Mouse (Mus musculus) liver, embryonic 16.5 days (tissue): ENCODE measurements around the gene Slc25a19. TPM values are rescaled to one million over a fixed set of nuclear protein-coding genes. Genes with fewer than 3 reads are reported as not detected.

Experiments
- ATAC-seq: fragments of 200-750 bp; cut with Nextera tagmentation; 2 replicates; pipeline ENCODE4 v1.8.0; 2017; ENCODE audit warnings: low read depth, mild to moderate bottlenecking, moderate number of reproducible peaks, moderate library complexity
- H3K27ac ChIP-seq: fragments of 300-500 bp; sonication (generic); 2 replicates; pipeline ENCODE4 v1.5.1; 2014; ENCODE audit warnings: mild to moderate bottlenecking, low read length
- H3K27me3 ChIP-seq: fragments of 300-500 bp; sonication (generic); 2 replicates; pipeline ENCODE4 v1.6.1; 2014; ENCODE audit warnings: low read depth, low read length, mixed read lengths; ENCODE audit not compliant: control insufficient read depth, insufficient read depth
- H3K36me3 ChIP-seq: fragments of 300-500 bp; sonication (generic); 2 replicates; pipeline ENCODE4 v1.6.1; 2014; ENCODE audit warnings: mild to moderate bottlenecking; ENCODE audit not compliant: control insufficient read depth, insufficient read depth
- H3K4me1 ChIP-seq: fragments of 300-500 bp; sonication (generic); 2 replicates; pipeline ENCODE4 v1.6.1; 2014; ENCODE audit warnings: low read depth, low read length, mixed read lengths; ENCODE audit not compliant: control insufficient read depth
- H3K4me2 ChIP-seq: fragments of 300-500 bp; sonication (generic); 2 replicates; pipeline ENCODE4 v1.6.1; 2014; ENCODE audit warnings: low read depth, low read length, mixed read lengths
- H3K4me3 ChIP-seq: fragments of 300-500 bp; sonication (generic); 2 replicates; pipeline ENCODE4 v1.5.1; 2014; ENCODE audit warnings: low read depth, mild to moderate bottlenecking, low read length
- H3K9ac ChIP-seq: fragments of 300-500 bp; sonication (generic); 2 replicates; pipeline ENCODE4 v1.6.1; 2014; ENCODE audit warnings: low read depth, low read length
- H3K9me3 ChIP-seq: fragments of 300-500 bp; sonication (generic); replicated peaks from 2 replicates; pipeline ENCODE4 v1.6.1; 2016; ENCODE audit warnings: low read length; ENCODE audit not compliant: control insufficient read depth
- WGBS: fragments of 180-500 bp; shearing (Covaris S2); extraction: QIAGEN DNeasy Blood & Tissue Kit; methylation state at CpG from one replicate; pipeline ENCODE4 v1.1.7; 2014; ENCODE audit not compliant: insufficient replicate concordance; 5-methylcytosine and 5-hydroxymethylcytosine counted together
- polyA plus RNA-seq: library from polyadenylated mRNA; unstranded; fragments of >200 nt; fragmentation: Nextera tagmentation; extraction: Ambion mirVana; gene quantifications from 2 replicates; pipeline ENCODE4 v1.2.1, GENCODE M21; 2015

Gene Slc25a19
- polyA plus RNA-seq, 1 experiment from 2014 or later, result 8.7 TPM

DNA sequence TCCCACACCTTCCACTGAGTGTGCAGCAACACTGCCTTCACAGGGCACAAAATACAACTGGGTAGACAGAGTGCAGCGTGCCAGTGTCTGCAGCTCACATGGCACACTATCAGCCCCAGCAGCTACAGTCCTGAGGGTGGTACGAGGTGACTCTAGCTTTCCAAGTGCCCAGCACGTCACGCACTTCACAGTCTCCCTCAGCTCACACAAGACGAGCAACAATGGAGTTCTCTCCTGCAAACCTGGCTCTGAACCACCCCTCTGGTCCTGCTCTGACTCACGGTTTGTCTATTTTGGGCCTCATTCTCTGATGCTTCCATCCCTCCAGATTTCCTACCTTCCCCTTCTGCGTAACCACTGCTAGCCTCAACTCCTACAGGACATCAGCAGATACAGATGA lies 28.4 kb downstream of the Slc25a19 start:
- Histone ChIP-seq H3K4me1 (peaks cover 25% of the 10 kb centered on the region), H3K36me3 (no peaks in the 10 kb centered on the region; the same call in none of the 2 replicates), H3K9me3 (no peaks in the 10 kb centered on the region), H3K27me3 (no peaks in the 10 kb centered on the region), H3K4me3 (no peak overlapping the region), H3K27ac (no peak overlapping the region), H3K9ac (no peak overlapping the region), H3K4me2 (no peak overlapping the region)
- no peak for ATAC-seq
- WGBS, result 83% methylated on average over 7 of the region's 7 CpGs

DNA sequence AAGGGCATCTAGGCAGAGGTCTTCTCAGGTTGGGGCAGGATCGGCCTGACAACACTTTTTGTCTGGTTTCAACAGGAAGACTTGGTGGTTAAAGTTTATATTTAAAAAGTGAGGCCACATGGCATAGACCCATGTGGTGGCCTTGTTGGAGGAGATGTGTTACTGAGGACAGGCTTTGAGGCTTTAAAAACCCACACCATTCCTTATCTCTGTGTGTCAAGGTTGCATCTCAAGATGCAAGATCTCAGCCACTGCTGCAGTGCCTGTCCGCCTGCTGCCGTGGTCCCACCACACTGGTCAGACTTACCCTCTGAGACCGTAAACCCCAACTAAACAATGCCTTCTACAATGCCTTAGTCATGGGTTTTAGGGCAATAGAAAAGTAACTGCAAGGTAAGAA lies 29.8 kb downstream of the Slc25a19 start:
- Histone ChIP-seq H3K27me3 (no peaks in the 10 kb centered on the region), H3K9ac (no peak overlapping the region), H3K4me1 (peaks cover 22% of the 10 kb centered on the region), H3K9me3 (no peaks in the 10 kb centered on the region), H3K27ac (no peak overlapping the region), H3K4me2 (no peak overlapping the region), H3K4me3 (no peak overlapping the region), H3K36me3 (peaks cover 12% of the 10 kb centered on the region)
- no peak for ATAC-seq
- 44% methylated on average over 4 of the region's 4 CpGs for WGBS

DNA sequence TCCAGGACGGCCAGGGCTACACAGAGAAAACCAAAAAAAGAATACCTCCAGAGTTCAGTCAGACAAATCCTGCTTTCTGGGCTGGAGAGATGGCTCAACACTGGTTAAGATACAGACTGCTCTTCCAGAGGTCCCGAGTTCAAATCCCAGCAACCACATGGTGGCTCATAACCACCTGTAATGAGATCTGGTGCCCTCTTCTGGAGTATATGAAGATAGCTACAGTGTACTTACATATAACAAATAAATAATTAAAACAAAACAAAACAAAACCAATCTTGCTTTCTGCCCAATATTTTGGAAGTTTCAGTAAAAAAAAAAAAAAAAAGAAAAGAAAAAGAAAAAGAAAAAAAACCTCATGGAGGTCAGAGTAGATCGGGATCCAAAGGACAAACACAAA lies 32.9 kb downstream of the Slc25a19 start:
- Histone ChIP-seq H3K4me2 (no peak overlapping the region), H3K4me3 (no peak overlapping the region), H3K9ac (no peak overlapping the region), H3K4me1 (peaks cover 6% of the 10 kb centered on the region), H3K27me3 (no peaks in the 10 kb centered on the region), H3K27ac (no peak overlapping the region), H3K9me3 (no peaks in the 10 kb centered on the region), H3K36me3 (peaks cover 34% of the 10 kb centered on the region)
- WGBS, result 83% methylated on average over 3 of the region's 3 CpGs
- ATAC-seq, result no peak

DNA sequence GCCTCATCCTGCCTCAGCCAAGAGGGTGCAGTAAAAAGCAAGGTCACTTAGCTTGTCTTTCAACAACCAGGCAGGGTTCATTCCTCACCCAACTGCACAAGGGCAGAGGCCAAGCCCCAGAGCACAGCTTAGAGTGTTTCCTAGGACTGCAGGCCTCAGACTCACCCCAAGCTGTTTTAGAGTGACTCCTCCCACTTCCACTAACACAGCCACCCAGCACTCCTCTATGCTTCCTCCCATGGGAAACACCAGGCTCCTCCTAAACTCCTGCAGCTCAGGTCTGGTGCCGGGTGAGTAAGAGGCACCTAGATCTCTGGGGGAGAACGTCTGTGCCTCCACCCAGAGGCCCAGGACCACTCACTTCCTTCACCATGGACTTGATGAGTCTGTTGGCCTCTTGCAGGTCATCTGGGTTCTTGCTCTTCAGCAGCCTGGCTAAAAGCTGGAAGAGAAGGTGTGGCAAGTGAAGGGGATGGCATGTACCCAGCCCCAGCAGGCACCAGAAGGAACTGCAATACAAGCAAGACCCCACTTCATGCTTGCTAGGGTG lies 37.5 kb downstream of the Slc25a19 start:
- Histone ChIP-seq H3K27me3 (no peaks in the 10 kb centered on the region), H3K4me1 (no peaks in the 10 kb centered on the region), H3K4me3 (no peak overlapping the region), H3K36me3 (peaks cover 65% of the 10 kb centered on the region), H3K9me3 (no peaks in the 10 kb centered on the region), H3K27ac (no peak overlapping the region), H3K9ac (no peak overlapping the region), H3K4me2 (no peak overlapping the region)
- WGBS, result 78% methylated on average over 2 of the region's 2 CpGs
- no peak for ATAC-seq

DNA sequence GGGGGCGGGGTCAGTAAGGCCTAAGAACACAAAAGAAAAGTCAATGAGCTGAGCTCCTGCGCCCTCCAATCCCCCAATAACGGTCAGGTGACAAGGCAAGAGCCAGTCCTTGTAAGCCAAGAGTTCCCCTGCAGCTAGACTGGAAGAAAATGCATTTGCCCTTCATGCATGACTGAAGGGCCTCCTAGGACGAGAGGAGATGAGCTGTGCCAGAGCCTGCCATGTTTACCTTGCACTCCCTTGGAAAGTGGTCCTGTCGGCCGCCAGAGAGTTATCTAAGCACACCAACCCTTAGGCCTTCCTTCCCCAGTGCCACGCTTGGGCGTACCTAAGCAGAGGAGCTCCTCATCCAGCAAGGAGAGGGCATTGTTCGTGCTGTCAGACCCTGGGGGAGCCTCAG lies 40.1 kb downstream of the Slc25a19 start:
- no peak overlapping the region for H3K4me2 ChIP-seq
- no peaks in the 10 kb centered on the region for H3K9me3 ChIP-seq
- H3K36me3 ChIP-seq, result peaks cover 72% of the 10 kb centered on the region
- ATAC-seq, result no peak
- no peak overlapping the region for H3K9ac ChIP-seq
- WGBS, result 77% methylated on average over 9 of the region's 9 CpGs
- no peak overlapping the region for H3K4me3 ChIP-seq
- H3K4me1 ChIP-seq, result no peaks in the 10 kb centered on the region
- H3K27ac ChIP-seq, result no peak overlapping the region
- H3K27me3 ChIP-seq, result no peaks in the 10 kb centered on the region

DNA sequence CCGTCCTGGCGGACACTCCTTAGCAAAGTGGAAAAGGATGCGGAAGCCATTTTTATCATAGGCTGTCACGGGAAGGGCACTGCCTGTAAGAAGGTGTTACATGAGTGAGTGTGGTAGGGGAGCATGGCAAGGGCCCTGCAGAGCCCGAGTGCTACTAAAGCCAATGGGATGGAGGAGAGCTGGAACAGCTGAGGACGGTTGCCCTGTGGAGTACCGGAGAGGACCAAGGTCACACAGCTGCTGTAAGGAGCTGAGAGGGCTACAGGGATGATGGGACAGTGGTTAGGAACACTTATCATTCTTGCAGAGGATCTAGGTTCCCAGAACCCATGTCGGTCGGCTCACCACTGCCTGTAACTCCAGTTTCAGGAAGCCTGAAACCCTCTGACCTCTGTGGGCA lies 41.7 kb downstream of the Slc25a19 start:
- ATAC-seq, result no peak
- Histone ChIP-seq H3K9me3 (no peaks in the 10 kb centered on the region), H3K27me3 (no peaks in the 10 kb centered on the region), H3K4me2 (no peak overlapping the region), H3K27ac (no peak overlapping the region), H3K4me3 (no peak overlapping the region), H3K9ac (no peak overlapping the region), H3K36me3 (peaks cover 77% of the 10 kb centered on the region), H3K4me1 (no peaks in the 10 kb centered on the region)
- 76% methylated on average over 9 of the region's 9 CpGs for WGBS

DNA sequence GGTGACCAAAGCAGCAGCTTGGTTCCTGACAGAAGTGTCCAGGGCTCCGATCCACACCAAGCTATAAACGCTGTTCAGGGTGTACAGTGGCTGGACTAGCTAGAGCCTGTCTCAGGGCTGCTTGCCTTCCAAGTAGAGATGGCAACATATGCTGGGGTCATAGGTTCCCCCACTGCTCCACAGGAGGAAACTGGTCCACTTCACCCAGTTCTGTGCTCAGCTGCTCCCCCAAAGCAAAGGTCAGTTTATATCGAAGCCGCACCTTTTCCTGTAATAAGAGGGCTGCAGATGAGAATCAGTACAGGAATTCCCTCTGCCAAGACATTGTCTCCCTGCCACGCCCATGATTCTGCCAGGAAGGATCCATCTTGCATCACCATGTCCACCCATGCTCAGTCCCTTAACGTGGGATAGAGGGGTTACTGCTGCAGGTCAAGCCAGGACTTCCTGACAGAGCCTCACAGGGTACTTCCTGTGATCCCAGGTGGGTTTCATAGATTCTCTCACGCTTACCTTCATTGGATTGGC lies 42.5 kb downstream of the Slc25a19 start:
- Histone ChIP-seq H3K27ac (no peak overlapping the region), H3K4me3 (no peak overlapping the region), H3K36me3 (peaks cover 79% of the 10 kb centered on the region), H3K4me1 (no peaks in the 10 kb centered on the region), H3K4me2 (no peak overlapping the region), H3K9me3 (no peaks in the 10 kb centered on the region), H3K27me3 (no peaks in the 10 kb centered on the region), H3K9ac (no peak overlapping the region)
- WGBS, result 80% methylated on average over 7 of the region's 7 CpGs
- no peak for ATAC-seq

DNA sequence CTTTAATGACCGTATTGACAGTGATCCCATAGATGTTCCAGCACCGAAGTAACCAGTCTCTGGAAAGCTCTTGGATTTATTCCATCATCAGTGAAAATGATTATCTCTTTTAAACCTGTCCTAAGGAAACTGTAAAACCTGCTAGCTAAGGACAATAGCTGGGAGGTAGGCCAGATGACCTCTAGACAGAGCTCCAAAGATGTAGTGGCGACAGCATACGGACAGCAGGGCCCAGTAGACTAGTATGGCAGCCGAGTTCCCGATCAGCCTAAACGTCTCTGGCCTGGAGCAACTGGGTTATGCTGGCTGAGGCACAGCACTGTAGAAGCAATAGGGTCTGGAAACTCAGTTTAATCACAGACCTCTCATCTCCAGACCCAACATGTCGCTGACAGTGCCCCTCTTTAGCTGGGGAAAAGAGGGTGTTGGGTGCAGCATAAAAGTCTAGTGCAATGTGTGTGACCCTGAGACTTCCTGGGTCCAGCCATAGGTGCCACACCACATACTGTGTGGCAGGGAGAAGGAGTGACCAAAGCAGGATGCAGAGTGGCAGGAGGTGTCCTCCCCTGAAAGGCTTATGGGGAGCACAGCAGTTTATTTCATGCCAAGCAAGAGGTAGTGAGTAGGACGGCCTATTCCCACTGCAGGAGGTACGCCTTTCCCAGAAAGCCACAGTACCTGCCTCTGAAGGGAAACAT lies 43.6 kb downstream of the Slc25a19 start:
- peaks cover 73% of the 10 kb centered on the region for H3K36me3 ChIP-seq
- ATAC-seq, result no peak
- WGBS, result 85% methylated on average over 10 of the region's 10 CpGs

DNA sequence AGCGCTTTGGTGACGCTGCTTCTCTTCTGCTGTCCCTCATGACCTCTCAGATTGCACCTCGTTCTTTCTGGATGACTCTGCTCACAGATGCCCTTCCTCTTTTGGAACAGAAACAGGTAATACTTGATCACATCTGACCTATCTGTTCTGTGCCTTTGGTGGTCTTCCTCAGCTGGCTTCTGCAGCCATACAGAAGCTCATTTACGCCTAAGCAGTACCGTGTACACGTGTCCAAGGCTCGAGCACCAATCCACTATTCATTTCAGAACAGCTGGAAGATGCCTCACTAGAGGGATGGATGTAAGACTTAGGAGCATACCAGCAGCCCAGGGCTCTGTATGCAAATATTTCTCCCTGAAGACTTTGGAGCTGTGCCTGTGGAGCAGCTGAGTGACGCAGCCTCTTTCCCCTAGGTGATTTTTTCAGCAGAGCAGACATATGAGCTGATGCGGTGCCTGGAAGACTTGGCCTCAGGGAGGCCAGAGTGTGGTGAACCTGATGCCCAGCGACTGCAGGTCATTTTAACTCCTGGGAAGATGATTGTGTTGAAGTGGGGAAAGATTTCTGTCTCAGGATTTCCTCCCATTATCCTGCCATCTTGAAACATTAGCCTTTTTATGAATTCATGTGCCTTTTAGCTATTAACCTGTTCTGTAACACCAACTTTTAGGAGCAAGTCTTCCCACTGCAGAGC lies 45.0 kb downstream of the Slc25a19 start:
- no peak overlapping the region for H3K27ac ChIP-seq
- no peaks in the 10 kb centered on the region for H3K27me3 ChIP-seq
- ATAC-seq, result no peak
- whole genome bisulfite sequencing, result 77% methylated on average over 10 of the region's 10 CpGs
- no peaks in the 10 kb centered on the region for H3K9me3 ChIP-seq
- no peak overlapping the region for H3K4me3 ChIP-seq
- no peak overlapping the region for H3K9ac ChIP-seq
- H3K4me1 ChIP-seq, result no peaks in the 10 kb centered on the region
- no peak overlapping the region for H3K4me2 ChIP-seq
- H3K36me3 ChIP-seq, result peaks cover 65% of the 10 kb centered on the region

More for the DNA sequence above, 43.6 kb downstream of the Slc25a19 start:
- H3K9me3 ChIP-seq, result no peaks in the 10 kb centered on the region
- H3K4me3 ChIP-seq, result no peak overlapping the region
- H3K4me1 ChIP-seq, result no peaks in the 10 kb centered on the region
- no peaks in the 10 kb centered on the region for H3K27me3 ChIP-seq
- no peak overlapping the region for H3K27ac ChIP-seq
- H3K4me2 ChIP-seq, result no peak overlapping the region
- no peak overlapping the region for H3K9ac ChIP-seq
